Mouse (Mus musculus) liver, adult 2 months (tissue): ENCODE data around the gene Mettl9.

ENCODE experiments used
- CTCF ChIP-seq: fragments of 200-500 bp; IDR thresholded peaks from 2 replicates; pipeline ENCODE4 v1.5.1; 2011; ENCODE audit warnings: low read depth, low read length, control low read depth
- POLR2A ChIP-seq: fragments of 200-500 bp; IDR thresholded peaks from 2 replicates; pipeline ENCODE4 v1.6.1; 2011; ENCODE audit warnings: low read length, control low read depth; ENCODE audit not compliant: insufficient read depth; ENCODE audit errors: extremely low read depth

GRCm38 (mm10) chr7:121020277-121020676 lies 14.0 kb upstream of the Mettl9 start:
- TF ChIP-seq CTCF, result peak; percentile 76
- no peak for TF ChIP-seq POLR2A
